Mouse (Mus musculus): ENCODE data around the gene Kazald1.

Gene Kazald1

GRCm38 (mm10) chr19:45048644-45049365 is 26.2 kb upstream of the Kazald1 start:
- no peak for DNase-seq (ENCODE audit: low spot score)

- no peak for DNase-seq (ENCODE audit: low spot score)
Measured at GRCm38 (mm10) chr19:45049523-45049922, 25.5 kb upstream of the Kazald1 start.

DNA sequence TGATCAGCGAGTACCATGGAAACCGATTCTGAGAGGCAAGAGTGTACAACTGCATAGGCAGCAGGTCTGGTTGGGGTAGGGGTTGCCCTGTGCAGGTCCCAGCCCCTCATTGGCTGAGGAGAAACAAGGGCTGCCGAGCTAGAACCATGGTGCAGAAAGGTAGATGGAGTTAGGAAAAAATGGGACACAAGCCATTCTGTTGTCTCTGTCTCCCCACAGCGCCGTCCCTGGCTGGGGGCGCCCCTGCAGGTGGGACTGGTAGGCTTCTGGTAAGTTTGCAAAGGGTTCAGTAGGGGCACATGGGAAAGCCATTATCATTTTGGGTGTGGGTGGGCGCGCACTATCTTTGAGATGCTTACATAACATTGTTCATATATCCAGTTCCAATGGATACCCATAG is 21.6 kb upstream of the Kazald1 start:
- DNase-seq (ENCODE audit: low spot score), result no peak

- DNase-seq (ENCODE audit: low spot score), result no peak
Measured at GRCm38 (mm10) chr19:45054892-45055690, 19.9 kb upstream of the Kazald1 start.

DNA sequence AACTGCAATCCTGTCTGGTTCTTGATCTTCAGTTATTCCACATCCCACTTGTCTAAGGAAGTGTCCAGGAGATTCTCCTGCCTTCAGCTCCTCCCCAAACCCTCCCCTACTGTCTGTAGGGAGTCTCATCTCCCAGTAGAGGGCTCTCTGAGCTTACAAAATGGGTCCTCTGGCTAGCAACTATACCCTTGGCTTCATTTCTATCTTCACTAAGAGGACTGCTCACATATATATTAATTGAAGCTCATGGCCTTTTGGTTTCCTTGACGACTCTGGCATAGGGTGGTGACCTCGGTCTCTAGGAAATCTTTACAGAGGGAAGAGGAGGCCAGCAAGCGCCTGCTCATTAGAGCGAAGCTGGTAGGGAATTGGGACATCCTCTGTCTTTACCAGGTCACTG is 18.7 kb upstream of the Kazald1 start:
- no peak for DNase-seq (ENCODE audit: low spot score)

DNA sequence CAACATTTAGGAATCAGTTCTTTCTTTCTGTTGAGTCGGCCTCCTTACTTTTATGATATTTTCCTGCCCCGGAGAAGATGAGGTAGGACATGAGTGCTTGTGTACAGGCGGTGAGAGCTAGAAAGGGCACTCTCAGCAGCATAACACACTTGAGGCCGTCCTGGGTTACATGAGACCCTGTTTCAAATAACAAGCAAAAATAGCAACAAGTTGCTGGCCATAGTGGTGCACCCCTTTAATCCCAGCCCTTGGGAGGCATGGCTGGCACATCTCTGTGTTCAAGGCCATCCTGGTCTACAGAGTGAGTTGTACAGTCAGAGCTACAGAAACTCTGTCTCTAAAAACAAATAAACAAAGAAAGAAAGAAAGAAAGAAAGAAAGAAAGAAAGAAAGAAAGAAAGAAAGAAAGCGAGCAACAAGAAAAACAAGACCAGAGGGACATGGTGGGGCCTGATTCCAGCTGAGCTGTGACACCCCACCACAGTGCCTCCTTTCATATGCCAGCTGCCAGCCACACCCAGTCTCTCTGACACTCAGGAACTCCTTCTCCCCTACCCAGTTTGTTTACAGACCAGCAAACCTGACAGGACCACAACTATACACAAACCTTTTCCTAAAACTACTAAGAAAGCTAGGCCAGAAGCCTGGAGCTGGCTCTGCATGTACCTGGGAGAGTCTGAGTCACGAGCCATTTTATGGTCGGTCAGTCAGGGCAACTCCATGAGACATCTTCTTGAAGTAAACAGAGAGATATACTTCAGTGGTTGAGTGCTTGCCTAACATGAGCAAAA is 17.9 kb upstream of the Kazald1 start:
- DNase-seq (ENCODE audit: low spot score), result no peak

- no peak for DNase-seq (ENCODE audit: low spot score)
Measured at GRCm38 (mm10) chr19:45057724-45058112, 17.3 kb upstream of the Kazald1 start.

GRCm38 (mm10) chr19:45058113-45058839 is 16.8 kb upstream of the Kazald1 start:
- peak; percentile 97 for DNase-seq (ENCODE audit: low spot score)

GRCm38 (mm10) chr19:45058841-45059240 is 16.2 kb upstream of the Kazald1 start:
- no peak for DNase-seq (ENCODE audit: low spot score)

DNA sequence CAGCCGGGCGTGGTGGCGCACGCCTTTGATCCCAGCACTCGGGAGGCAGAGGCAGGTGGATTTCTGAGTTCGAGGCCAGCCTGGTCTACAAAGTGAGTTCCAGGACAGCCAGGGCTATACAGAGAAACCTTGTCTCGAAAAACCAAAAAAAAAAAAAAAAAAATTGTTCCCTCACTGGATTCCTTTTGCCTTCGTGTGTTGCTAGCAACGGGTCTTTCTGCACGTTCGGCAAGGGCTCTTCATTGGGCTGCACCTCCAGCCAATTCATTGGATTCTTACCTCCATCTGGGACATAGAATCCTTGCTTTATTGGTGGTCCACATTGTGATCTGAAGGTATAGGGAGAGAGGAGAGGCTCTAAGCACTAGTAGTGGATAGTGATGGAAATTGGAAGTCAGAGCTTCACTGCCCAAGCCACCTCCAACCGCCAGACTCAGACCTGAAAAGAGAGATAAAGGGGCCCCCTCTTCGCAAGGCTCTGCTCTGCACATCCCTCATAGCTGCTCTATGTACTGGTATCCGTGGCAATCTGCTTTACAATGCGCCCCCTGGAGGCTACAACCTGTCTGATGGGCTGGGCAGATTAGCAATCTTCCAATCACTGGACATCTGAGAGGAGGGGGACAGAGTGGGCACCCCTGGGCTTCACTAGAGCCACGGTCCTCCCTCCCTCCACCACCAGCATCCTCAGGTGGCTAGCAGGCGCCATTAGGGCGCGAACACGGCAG is 11.3 kb upstream of the Kazald1 start:
- DNase-seq (ENCODE audit: low spot score), result no peak

DNA sequence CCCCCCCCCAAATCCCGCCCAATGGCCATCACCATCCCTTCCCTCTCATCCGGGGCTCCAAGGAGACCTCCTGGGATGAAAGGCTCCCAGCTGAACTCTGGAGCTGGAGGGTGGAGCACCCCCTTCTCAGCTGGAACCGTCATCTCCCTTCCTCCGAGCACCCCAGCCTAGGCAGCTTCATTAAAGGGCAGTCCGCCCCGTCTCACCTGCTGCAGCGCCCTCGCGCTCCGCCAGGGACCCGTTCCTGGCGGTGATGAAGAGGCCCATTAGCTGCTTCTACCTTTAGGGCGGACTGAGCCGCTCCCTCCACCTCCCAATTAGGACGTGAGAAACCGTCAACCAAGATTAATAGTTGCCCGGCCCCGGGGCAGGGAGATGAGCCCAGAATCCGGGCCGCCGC is 9.8 kb upstream of the Kazald1 start:
- DNase-seq (ENCODE audit: low spot score), result no peak

DNA sequence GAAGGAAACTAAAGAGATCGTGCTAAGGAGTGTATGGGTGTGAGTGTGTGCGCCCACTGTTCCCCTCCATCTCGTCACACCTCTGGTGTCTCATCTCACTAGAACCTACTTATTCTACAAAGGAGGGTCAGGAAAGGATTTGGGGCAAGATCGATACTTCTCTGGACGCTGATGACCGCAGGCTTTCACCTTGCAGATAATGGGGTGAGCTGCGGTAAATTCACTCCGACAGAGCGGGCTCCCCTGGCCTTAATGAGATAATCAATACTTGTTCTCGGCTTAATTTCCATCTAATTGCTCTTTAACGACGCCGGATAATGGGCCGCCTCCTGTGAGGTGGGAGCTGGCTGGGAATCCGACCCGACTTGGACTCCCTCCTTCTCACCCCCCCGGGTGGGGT is 7.9 kb upstream of the Kazald1 start:
- no peak for DNase-seq (ENCODE audit: low spot score)

DNA sequence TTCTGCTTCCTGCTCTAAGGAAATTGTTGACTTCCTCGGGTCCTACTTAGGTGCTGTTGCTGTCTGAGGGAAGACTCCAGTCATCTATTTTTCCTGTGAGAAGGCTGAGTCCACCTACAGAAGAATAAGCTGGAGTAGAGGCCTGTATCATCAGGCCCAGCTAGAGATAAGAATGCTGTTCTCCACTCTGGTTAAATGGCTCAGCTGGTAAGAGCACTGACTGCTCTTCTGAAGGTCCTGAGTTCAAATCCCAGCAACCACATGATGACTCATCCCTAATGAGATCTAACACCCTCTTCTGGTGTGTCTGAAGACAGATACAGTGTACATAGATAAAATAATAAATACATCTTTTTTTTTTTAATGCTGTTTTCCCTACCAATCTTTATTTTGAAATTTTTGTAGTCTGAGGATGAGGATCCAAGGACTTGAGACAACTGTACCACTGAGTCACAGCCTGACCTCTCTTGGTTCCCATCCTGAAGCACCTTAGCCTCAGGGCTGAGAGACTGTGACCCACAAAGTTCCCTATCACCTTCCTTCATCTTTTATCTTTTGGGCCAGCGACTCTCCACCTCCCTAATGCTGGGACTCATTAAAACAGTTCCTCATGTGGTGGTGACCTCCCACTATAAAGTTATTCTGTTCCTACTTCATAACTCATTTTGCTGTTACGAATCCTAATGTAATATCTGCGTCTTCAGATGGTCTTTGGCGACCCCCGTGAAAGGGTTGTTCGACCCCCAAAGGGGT is 7.1 kb upstream of the Kazald1 start:
- DNase-seq (ENCODE audit: low spot score), result no peak

DNA sequence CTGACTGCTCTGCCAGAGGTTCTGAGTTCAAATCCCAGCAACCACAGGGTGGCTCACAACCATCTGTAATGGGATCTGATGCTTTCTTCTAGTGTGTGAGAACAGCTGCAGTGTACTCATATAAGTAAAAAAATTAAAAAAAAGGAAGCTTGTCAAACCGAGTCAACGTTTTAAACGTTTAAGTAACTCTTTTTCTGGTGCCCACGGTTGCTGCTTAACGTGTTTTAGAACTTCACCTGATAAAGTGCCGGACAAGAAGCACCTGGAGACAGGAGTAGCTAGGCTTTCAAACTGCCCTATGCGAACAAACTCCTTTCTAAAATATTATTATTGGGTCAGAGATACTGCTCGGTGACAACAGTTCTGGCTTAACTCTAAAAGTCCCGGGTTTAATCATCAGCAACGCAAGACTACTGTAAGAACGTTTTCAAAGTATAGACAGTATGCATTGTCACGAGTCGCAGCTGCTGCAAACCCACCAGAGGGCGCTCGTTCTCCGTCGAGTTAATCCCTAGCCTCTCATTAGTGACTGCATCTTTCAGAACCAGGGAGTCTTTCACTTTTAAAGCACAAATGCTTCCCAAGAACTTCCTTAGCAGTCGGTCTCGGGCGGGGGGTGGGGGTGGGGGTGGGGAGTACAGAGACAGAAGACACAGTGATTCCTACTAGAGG is 1.0 kb upstream of the Kazald1 start:
- peak; percentile 87 for DNase-seq (ENCODE audit: low spot score)

- no peak for DNase-seq (ENCODE audit: low spot score)
Measured at GRCm38 (mm10) chr19:45075323-45076035, 438 bp downstream of the Kazald1 start.

- no peak for DNase-seq (ENCODE audit: low spot score)
Measured at GRCm38 (mm10) chr19:45076036-45076575, 1.1 kb downstream of the Kazald1 start.

- DNase-seq (ENCODE audit: low spot score), result no peak
Measured at GRCm38 (mm10) chr19:45076586-45077510, 1.8 kb downstream of the Kazald1 start.
